Mouse (Mus musculus): Measurements from ENCODE around the gene Mfsd13b. TPM values are rescaled to one million over a fixed set of nuclear protein-coding genes. Genes with fewer than 3 reads are reported as not detected.
"Not testable (repeated sequence)": the region's sequence is repeated elsewhere in the genome, so short reads cannot be mapped to it uniquely, and the experiment has no call there.

Gene Mfsd13b
- polyA plus RNA-seq (2015; fragmentation: Nextera tagmentation; extraction: Ambion mirVana): 0.25 TPM in 1 of 2 replicates, not detected in the other

DNA sequence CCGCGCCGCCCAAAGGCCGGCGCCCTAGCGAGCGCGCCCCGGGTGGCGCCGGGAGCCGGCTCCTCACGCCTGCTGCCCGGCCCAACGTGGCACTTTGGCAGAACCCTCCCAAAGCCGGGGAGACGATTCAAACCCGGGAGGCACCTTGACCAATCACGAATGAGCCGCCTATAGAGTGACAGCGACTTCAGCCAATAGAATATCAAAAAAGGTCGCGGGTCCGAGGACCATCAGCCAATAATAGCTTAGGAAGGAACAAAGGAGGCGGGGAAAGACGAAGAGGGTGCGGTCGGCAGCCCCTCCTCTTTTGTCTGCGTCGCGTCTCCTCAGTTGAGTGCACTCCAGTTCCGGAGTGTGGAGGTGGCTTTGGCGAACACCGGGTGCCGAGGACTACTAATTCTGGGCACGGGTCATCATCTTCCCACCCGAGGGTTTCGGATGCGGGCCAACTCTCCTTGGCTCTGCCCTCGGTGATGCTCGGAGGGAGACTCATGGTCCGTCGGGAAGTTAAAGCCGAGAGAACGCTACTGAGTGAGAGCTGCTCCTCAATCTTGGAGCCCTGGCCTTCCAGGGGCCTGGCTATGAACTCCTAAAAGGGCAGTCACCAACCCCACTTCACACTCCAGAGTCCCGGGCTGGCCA, at the start of gene Mfsd13b, which contains the start of gene Cdr2:
Gene Mfsd13b, plus strand, starts transcription at position 310 of the 642 bp plus-strand sequence.
Gene Cdr2, minus strand, starts transcription at position 113 of the 642 bp plus-strand sequence.
- peak within 1 kb of the TSS; percentile 87 for H3K4me2 ChIP-seq (replicated peaks)
- H3K36me3 ChIP-seq: no peaks in the 10 kb centered on the region
- H3K9me3 ChIP-seq: no peaks in the 10 kb centered on the region
- peaks cover 28% of the 10 kb centered on the region for H3K4me1 ChIP-seq
- no peaks in the 10 kb centered on the region for H3K27me3 ChIP-seq
- WGBS: under 1% methylated on average over 46 of the region's 46 CpGs
- peak within 1 kb of the TSS; percentile 70 for H3K27ac ChIP-seq
- H3K4me3 ChIP-seq: peak within 1 kb of the TSS; percentile 96
- H3K9ac ChIP-seq: peak within 1 kb of the TSS; percentile 88
- peak; percentile 97 for ATAC-seq (ENCODE audit: low FRiP score, low read depth)

- Histone ChIP-seq H3K27me3 (no peaks in the 10 kb centered on the region), H3K4me1 (no peaks in the 10 kb centered on the region), H3K9ac (no peak overlapping the region), H3K27ac (no peak overlapping the region), H3K9me3 (no peaks in the 10 kb centered on the region), H3K4me3 (no peak overlapping the region), H3K4me2 (replicated peaks) (no peak overlapping the region), H3K36me3 (peaks cover 96% of the 10 kb centered on the region)
- 89% methylated on average over 7 of the region's 7 CpGs for WGBS
- ATAC-seq (ENCODE audit: low FRiP score, low read depth): no peak
These were observed 49.2 kb upstream of the Mfsd13b start for GRCm38 (mm10) chr7:120933110-120933509.

- Histone ChIP-seq H3K4me3 (no peak overlapping the region), H3K36me3 (peaks cover 96% of the 10 kb centered on the region)
- 85% methylated on average over 5 of the region's 5 CpGs for WGBS
These were observed 48.6 kb upstream of the Mfsd13b start for GRCm38 (mm10) chr7:120933680-120934195.

DNA sequence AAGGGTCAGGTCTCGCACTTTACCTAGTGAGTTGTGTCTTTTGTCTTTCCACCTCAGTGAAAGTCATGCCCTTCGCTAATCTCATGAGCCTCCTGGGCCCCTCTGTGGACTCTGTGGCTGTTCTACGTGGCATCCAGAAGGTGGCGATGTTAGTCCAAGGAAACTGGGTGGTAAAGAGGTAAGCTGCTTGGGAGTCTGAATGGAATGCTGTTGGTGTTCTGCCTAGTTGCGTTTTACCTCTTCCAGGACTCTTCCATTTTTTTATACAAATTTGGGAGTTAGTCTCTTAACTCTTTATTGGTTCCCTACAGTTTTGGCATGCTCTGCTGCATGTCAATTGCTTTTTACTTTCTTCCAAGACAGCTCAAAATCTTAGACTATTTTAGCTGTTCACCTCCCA, 47.6 kb upstream of the Mfsd13b start:
- H3K9ac ChIP-seq: no peak overlapping the region
- no peak overlapping the region for H3K4me2 ChIP-seq (replicated peaks)
- no peaks in the 10 kb centered on the region for H3K4me1 ChIP-seq
- H3K4me3 ChIP-seq: no peak overlapping the region
- H3K27me3 ChIP-seq: no peaks in the 10 kb centered on the region
- ATAC-seq (ENCODE audit: low FRiP score, low read depth): no peak
- H3K9me3 ChIP-seq: no peaks in the 10 kb centered on the region
- WGBS: 30% methylated on average over 5 of the region's 5 CpGs
- H3K36me3 ChIP-seq: peaks cover 96% of the 10 kb centered on the region
- H3K27ac ChIP-seq: no peak overlapping the region

More at GRCm38 (mm10) chr7:120933680-120934195, 48.6 kb upstream of the Mfsd13b start:
- Histone ChIP-seq H3K4me2 (replicated peaks) (no peak overlapping the region), H3K27ac (no peak overlapping the region), H3K27me3 (no peaks in the 10 kb centered on the region), H3K4me1 (no peaks in the 10 kb centered on the region), H3K9me3 (no peaks in the 10 kb centered on the region), H3K9ac (no peak overlapping the region)
- no peak for ATAC-seq (ENCODE audit: low FRiP score, low read depth)

- 90% methylated on average over 4 of the region's 4 CpGs for WGBS
- H3K9ac ChIP-seq: no peak overlapping the region
- no peaks in the 10 kb centered on the region for H3K27me3 ChIP-seq
- H3K27ac ChIP-seq: no peak overlapping the region
- no peaks in the 10 kb centered on the region for H3K4me1 ChIP-seq
- no peaks in the 10 kb centered on the region for H3K9me3 ChIP-seq
- no peak for ATAC-seq (ENCODE audit: low FRiP score, low read depth)
- H3K4me3 ChIP-seq: no peak overlapping the region
- H3K36me3 ChIP-seq: peaks cover 97% of the 10 kb centered on the region
- no peak overlapping the region for H3K4me2 ChIP-seq (replicated peaks)
These were observed 45.8 kb upstream of the Mfsd13b start for GRCm38 (mm10) chr7:120936522-120936921.

DNA sequence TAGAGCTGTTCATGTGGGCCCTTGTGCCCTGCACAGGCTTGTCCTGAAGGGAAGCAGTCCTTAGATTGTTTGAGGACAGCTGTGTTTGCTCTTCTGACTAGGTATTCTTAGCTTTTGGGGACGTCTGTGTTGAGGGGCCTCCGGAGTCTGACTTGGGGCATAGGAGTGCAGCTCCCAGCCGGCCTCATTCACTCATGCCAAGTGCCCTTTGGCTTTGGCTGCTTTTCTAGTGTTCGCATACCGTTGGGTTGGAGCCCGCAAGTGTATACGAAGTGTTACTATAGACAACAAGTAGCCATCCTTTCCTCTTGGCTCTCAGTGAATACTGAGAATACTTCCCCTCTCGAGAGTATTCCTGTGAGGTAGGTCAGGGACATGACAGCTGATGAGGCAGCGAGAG, 44.1 kb upstream of the Mfsd13b start:
- WGBS: 95% methylated on average over 9 of the region's 9 CpGs
- H3K4me2 ChIP-seq (replicated peaks): no peak overlapping the region
- peaks cover 7% of the 10 kb centered on the region; the same call in 1 of the 2 replicates for H3K4me1 ChIP-seq
- no peak overlapping the region for H3K27ac ChIP-seq
- no peaks in the 10 kb centered on the region for H3K9me3 ChIP-seq
- peaks cover 98% of the 10 kb centered on the region for H3K36me3 ChIP-seq
- ATAC-seq (ENCODE audit: low FRiP score, low read depth): no peak
- no peak overlapping the region for H3K9ac ChIP-seq
- no peak overlapping the region for H3K4me3 ChIP-seq
- H3K27me3 ChIP-seq: no peaks in the 10 kb centered on the region

- no peak overlapping the region for H3K4me2 ChIP-seq (replicated peaks)
- no peaks in the 10 kb centered on the region for H3K9me3 ChIP-seq
- no peaks in the 10 kb centered on the region for H3K27me3 ChIP-seq
- peaks cover 10% of the 10 kb centered on the region; the same call in 1 of the 2 replicates for H3K4me1 ChIP-seq
- WGBS: 90% methylated on average over 12 of the region's 12 CpGs
- peaks cover 90% of the 10 kb centered on the region for H3K36me3 ChIP-seq
- no peak overlapping the region for H3K27ac ChIP-seq
- no peak overlapping the region for H3K4me3 ChIP-seq
- no peak for ATAC-seq (ENCODE audit: low FRiP score, low read depth)
- H3K9ac ChIP-seq: no peak overlapping the region
These were observed 42.0 kb upstream of the Mfsd13b start for GRCm38 (mm10) chr7:120940343-120940742.

DNA sequence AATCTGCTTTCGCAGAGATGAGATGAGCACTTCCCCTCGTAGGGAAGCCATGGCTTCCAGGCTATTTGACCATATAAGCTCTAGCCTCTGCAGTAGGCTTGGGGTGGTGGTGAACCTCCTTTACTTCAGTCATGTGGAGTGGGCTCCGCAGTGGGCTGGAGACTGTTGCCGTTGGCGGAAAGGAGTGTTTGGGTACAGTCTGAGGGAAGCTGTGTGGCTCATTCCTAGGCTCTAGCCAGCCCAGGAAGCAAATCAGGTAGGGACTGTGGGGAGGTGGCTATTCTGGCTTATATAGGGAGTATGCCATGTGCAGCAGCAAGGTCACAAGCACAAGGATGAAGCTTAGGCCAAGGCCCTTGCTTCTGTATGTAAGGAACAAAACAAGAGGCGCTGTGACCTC, 41.1 kb upstream of the Mfsd13b start:
- H3K27ac ChIP-seq: no peak overlapping the region
- peaks cover 10% of the 10 kb centered on the region; the same call in 1 of the 2 replicates for H3K4me1 ChIP-seq
- H3K4me2 ChIP-seq (replicated peaks): no peak overlapping the region
- ATAC-seq (ENCODE audit: low FRiP score, low read depth): no peak
- H3K9me3 ChIP-seq: no peaks in the 10 kb centered on the region
- H3K27me3 ChIP-seq: no peaks in the 10 kb centered on the region
- WGBS: 92% methylated on average over 6 of the region's 6 CpGs
- peaks cover 85% of the 10 kb centered on the region for H3K36me3 ChIP-seq
- H3K4me3 ChIP-seq: no peak overlapping the region
- H3K9ac ChIP-seq: no peak overlapping the region

GRCm38 (mm10) chr7:120942506-120942905, 39.8 kb upstream of the Mfsd13b start:
- peaks cover 78% of the 10 kb centered on the region for H3K36me3 ChIP-seq
- WGBS: 75% methylated on average over 1 of the region's 1 CpGs
- no peak overlapping the region for H3K4me3 ChIP-seq
- H3K27ac ChIP-seq: no peak overlapping the region
- H3K27me3 ChIP-seq: no peaks in the 10 kb centered on the region
- H3K9ac ChIP-seq: no peak overlapping the region
- H3K9me3 ChIP-seq: no peaks in the 10 kb centered on the region
- ATAC-seq (ENCODE audit: low FRiP score, low read depth): no peak
- peaks cover 10% of the 10 kb centered on the region; the same call in 1 of the 2 replicates for H3K4me1 ChIP-seq
- no peak overlapping the region for H3K4me2 ChIP-seq (replicated peaks)

- no peak overlapping the region for H3K27ac ChIP-seq
- 84% methylated on average over 5 of the region's 8 CpGs for WGBS
- no peak for ATAC-seq (ENCODE audit: low FRiP score, low read depth)
- H3K27me3 ChIP-seq: no peaks in the 10 kb centered on the region
- no peak overlapping the region for H3K9ac ChIP-seq
- peaks cover 10% of the 10 kb centered on the region; the same call in 1 of the 2 replicates for H3K4me1 ChIP-seq
- no peaks in the 10 kb centered on the region for H3K9me3 ChIP-seq
- no peak overlapping the region for H3K4me2 ChIP-seq (replicated peaks)
- no peak overlapping the region for H3K4me3 ChIP-seq
- peaks cover 76% of the 10 kb centered on the region for H3K36me3 ChIP-seq
These were observed 38.3 kb upstream of the Mfsd13b start for GRCm38 (mm10) chr7:120943936-120944509.

- not testable (repeated sequence) for H3K4me1 ChIP-seq; H3K9ac ChIP-seq; H3K4me3 ChIP-seq; ATAC-seq (ENCODE audit: low FRiP score, low read depth); H3K27me3 ChIP-seq; H3K4me2 ChIP-seq (replicated peaks); H3K9me3 ChIP-seq; H3K27ac ChIP-seq
- peaks cover 50% of the 10 kb centered on the region for H3K36me3 ChIP-seq
- 91% methylated on average over 7 of the region's 7 CpGs for WGBS
These were observed 28.7 kb upstream of the Mfsd13b start for GRCm38 (mm10) chr7:120953591-120953990.

DNA sequence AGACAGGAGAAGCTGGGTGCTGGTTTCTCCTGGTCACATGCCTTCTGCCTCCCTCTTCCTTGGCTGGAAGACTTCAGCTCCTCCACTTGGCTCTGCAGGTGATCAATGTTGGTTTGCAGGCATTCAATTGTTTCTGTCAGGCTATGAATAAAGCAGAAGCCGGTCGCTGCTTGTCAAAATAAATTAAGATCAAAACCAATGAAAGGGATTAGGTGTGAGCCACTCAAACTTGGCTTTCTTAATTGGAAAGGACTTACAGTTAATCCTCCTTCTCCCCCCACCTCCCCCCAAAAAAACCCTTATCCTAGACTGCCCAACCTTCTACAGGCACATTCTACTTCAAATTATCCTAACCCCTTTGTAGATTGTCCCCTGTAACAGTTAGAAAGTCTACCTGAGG, 22.2 kb upstream of the Mfsd13b start:
- Histone ChIP-seq H3K27ac (no peak overlapping the region), H3K9me3 (no peaks in the 10 kb centered on the region), H3K9ac (no peak overlapping the region), H3K27me3 (no peaks in the 10 kb centered on the region), H3K36me3 (peaks cover 56% of the 10 kb centered on the region), H3K4me3 (no peak overlapping the region), H3K4me2 (replicated peaks) (no peak overlapping the region), H3K4me1 (no peaks in the 10 kb centered on the region; the same call in 1 of the 2 replicates)
- no peak for ATAC-seq (ENCODE audit: low FRiP score, low read depth)
- 76% methylated on average over 2 of the region's 2 CpGs for WGBS
